Mouse (Mus musculus) liver, embryonic 14.5 days (tissue): ENCODE results near the gene Rnf182.

Experiments used
- CTCF ChIP-seq: IDR thresholded peaks from 2 replicates; pipeline ENCODE4 v1.5.1; 2016; ENCODE audit warnings: antibody characterized with exemption, low read depth, control low read depth
- EP300 ChIP-seq: IDR thresholded peaks from 2 replicates; pipeline ENCODE4 v1.6.1; 2016; ENCODE audit warnings: antibody characterized with exemption, low read depth

GRCm38 (mm10) chr13:43585335-43585734 is 30.2 kb upstream of the Rnf182 start:
- TF ChIP-seq EP300 (no peak), CTCF (no peak)
